Mouse (Mus musculus): Measurements from ENCODE around the gene Cdyl. TPM values are rescaled to one million over a fixed set of nuclear protein-coding genes. Genes with fewer than 3 reads are reported as not detected.
A peak's percentile ranks its signal among the peaks of the same experiment; 100 is the strongest.

The Cdyl gene
- polyA plus RNA-seq, 1 experiment: 2.8 TPM

DNA sequence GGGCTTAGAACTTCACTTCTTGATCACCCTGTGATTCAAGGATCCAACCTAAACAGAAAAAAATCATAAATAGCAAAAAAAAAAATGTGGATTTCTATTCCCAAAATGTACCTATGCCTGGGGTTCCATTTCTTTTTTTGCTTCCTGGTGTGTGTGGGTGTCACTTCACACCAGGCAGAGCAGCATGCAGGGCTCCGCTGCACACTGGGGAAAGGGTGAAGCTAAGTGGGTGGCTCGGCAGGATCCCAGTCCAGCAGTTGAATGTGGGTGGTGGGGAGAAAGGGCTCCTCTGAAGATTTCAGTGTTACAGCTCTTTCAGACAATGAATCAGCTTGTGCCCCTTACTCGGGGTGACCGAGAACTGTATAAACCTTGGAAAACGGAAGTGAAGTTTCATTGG, 215.8 kb downstream of the Cdyl start:
- no peaks in the 10 kb centered on the region for H3K36me3 ChIP-seq (ENCODE audit: control insufficient read depth, insufficient read depth, low read length)
- WGBS: 85% methylated on average over 5 of the region's 5 CpGs
- DNase-seq: no peak
- H3K4me3 ChIP-seq (ENCODE audit: insufficient read depth, low read depth, low read length): no peak overlapping the region
- no peak for TF ChIP-seq CTCF (conservative IDR thresholded peaks at IDR 0.05; ENCODE audit: insufficient read depth, insufficient read length, low read depth, low read length)
- TF ChIP-seq POLR2A (IDR thresholded peaks at IDR 0.05; ENCODE audit: low read depth, low read length): no peak
- no peaks in the 10 kb centered on the region for H3K4me1 ChIP-seq (ENCODE audit: control insufficient read depth, insufficient read depth, low read length)
- no peak overlapping the region for H3K27ac ChIP-seq (ENCODE audit: insufficient read depth, low read depth, low read length)
- no peaks in the 10 kb centered on the region for H3K27me3 ChIP-seq (replicated peaks; ENCODE audit: control insufficient read depth, insufficient read depth, low read length)

GRCm38 (mm10) chr13:35878282-35878681, 218.6 kb downstream of the Cdyl start:
- Histone ChIP-seq H3K4me3 (ENCODE audit: insufficient read depth, low read depth, low read length) (no peak overlapping the region), H3K4me1 (ENCODE audit: control insufficient read depth, insufficient read depth, low read length) (no peaks in the 10 kb centered on the region), H3K36me3 (ENCODE audit: control insufficient read depth, insufficient read depth, low read length) (no peaks in the 10 kb centered on the region), H3K27me3 (replicated peaks; ENCODE audit: control insufficient read depth, insufficient read depth, low read length) (no peaks in the 10 kb centered on the region), H3K27ac (ENCODE audit: insufficient read depth, low read depth, low read length) (no peak overlapping the region)
- 45% methylated on average over 1 of the region's 1 CpGs for WGBS
- no peak for TF ChIP-seq CTCF (conservative IDR thresholded peaks at IDR 0.05; ENCODE audit: insufficient read depth, insufficient read length, low read depth, low read length)
- no peak for TF ChIP-seq POLR2A (IDR thresholded peaks at IDR 0.05; ENCODE audit: low read depth, low read length)
- DNase-seq: no peak

GRCm38 (mm10) chr13:35879068-35879467, 219.4 kb downstream of the Cdyl start:
- 51% methylated on average over 5 of the region's 5 CpGs for WGBS
- no peaks in the 10 kb centered on the region for H3K4me1 ChIP-seq (ENCODE audit: control insufficient read depth, insufficient read depth, low read length)
- no peak overlapping the region for H3K4me3 ChIP-seq (ENCODE audit: insufficient read depth, low read depth, low read length)
- no peak for DNase-seq
- H3K36me3 ChIP-seq (ENCODE audit: control insufficient read depth, insufficient read depth, low read length): no peaks in the 10 kb centered on the region
- H3K27ac ChIP-seq (ENCODE audit: insufficient read depth, low read depth, low read length): no peak overlapping the region
- H3K27me3 ChIP-seq (replicated peaks; ENCODE audit: control insufficient read depth, insufficient read depth, low read length): no peaks in the 10 kb centered on the region
- no peak for TF ChIP-seq POLR2A (IDR thresholded peaks at IDR 0.05; ENCODE audit: low read depth, low read length)
- no peak for TF ChIP-seq CTCF (conservative IDR thresholded peaks at IDR 0.05; ENCODE audit: insufficient read depth, insufficient read length, low read depth, low read length)

GRCm38 (mm10) chr13:35879519-35879918, 219.9 kb downstream of the Cdyl start:
- Histone ChIP-seq H3K27ac (ENCODE audit: insufficient read depth, low read depth, low read length) (no peak overlapping the region), H3K27me3 (replicated peaks; ENCODE audit: control insufficient read depth, insufficient read depth, low read length) (no peaks in the 10 kb centered on the region), H3K4me3 (ENCODE audit: insufficient read depth, low read depth, low read length) (no peak overlapping the region), H3K36me3 (ENCODE audit: control insufficient read depth, insufficient read depth, low read length) (no peaks in the 10 kb centered on the region), H3K4me1 (ENCODE audit: control insufficient read depth, insufficient read depth, low read length) (no peaks in the 10 kb centered on the region)
- WGBS: 71% methylated on average over 5 of the region's 5 CpGs
- no peak for DNase-seq
- no peak for TF ChIP-seq POLR2A (IDR thresholded peaks at IDR 0.05; ENCODE audit: low read depth, low read length)
- TF ChIP-seq CTCF (conservative IDR thresholded peaks at IDR 0.05; ENCODE audit: insufficient read depth, insufficient read length, low read depth, low read length): no peak

- TF ChIP-seq POLR2A (IDR thresholded peaks at IDR 0.05; ENCODE audit: low read depth, low read length): no peak
- no peak for TF ChIP-seq CTCF (conservative IDR thresholded peaks at IDR 0.05; ENCODE audit: insufficient read depth, insufficient read length, low read depth, low read length)
- DNase-seq: peak; percentile 88
- Histone ChIP-seq H3K27me3 (replicated peaks; ENCODE audit: control insufficient read depth, insufficient read depth, low read length) (no peaks in the 10 kb centered on the region), H3K4me3 (ENCODE audit: insufficient read depth, low read depth, low read length) (no peak overlapping the region), H3K27ac (ENCODE audit: insufficient read depth, low read depth, low read length) (no peak overlapping the region), H3K36me3 (ENCODE audit: control insufficient read depth, insufficient read depth, low read length) (no peaks in the 10 kb centered on the region), H3K4me1 (ENCODE audit: control insufficient read depth, insufficient read depth, low read length) (no peaks in the 10 kb centered on the region)
- 50% methylated on average over 6 of the region's 6 CpGs for WGBS
Measured at GRCm38 (mm10) chr13:35880555-35881046, 221.0 kb downstream of the Cdyl start.

GRCm38 (mm10) chr13:35886121-35886725, 226.6 kb downstream of the Cdyl start:
- DNase-seq: peak; percentile 54
- TF ChIP-seq CTCF (conservative IDR thresholded peaks at IDR 0.05; ENCODE audit: insufficient read depth, insufficient read length, low read depth, low read length) (peak; percentile 77), POLR2A (IDR thresholded peaks at IDR 0.05; ENCODE audit: low read depth, low read length) (no peak)
- no peaks in the 10 kb centered on the region for H3K4me1 ChIP-seq (ENCODE audit: control insufficient read depth, insufficient read depth, low read length)
- no peak overlapping the region for H3K27ac ChIP-seq (ENCODE audit: insufficient read depth, low read depth, low read length)
- no peaks in the 10 kb centered on the region for H3K27me3 ChIP-seq (replicated peaks; ENCODE audit: control insufficient read depth, insufficient read depth, low read length)
- no peak overlapping the region for H3K4me3 ChIP-seq (ENCODE audit: insufficient read depth, low read depth, low read length)
- H3K36me3 ChIP-seq (ENCODE audit: control insufficient read depth, insufficient read depth, low read length): no peaks in the 10 kb centered on the region
- WGBS: 23% methylated on average over 15 of the region's 15 CpGs

DNA sequence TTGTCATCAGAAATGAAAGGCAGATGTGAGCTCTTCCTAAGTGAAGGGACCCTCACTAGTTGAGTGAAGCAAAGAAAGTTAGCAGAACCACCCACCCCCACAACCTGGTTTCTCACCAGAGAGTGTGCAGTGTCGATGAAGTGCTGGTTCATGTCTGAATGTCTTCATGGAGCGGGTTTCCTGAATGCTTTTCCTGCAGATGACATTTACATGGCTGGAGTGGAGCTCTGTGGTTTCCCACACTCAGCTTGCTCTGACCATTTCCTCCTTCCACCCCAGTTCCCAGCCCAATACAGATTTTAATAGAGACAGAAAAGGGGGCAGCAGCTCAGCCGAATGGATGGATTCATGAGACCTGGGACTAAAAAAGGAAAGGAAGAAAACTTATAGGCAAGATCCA, 233.2 kb downstream of the Cdyl start:
- WGBS: 67% methylated on average over 3 of the region's 3 CpGs
- Histone ChIP-seq H3K36me3 (ENCODE audit: control insufficient read depth, insufficient read depth, low read length) (no peaks in the 10 kb centered on the region), H3K27ac (ENCODE audit: insufficient read depth, low read depth, low read length) (no peak overlapping the region), H3K27me3 (replicated peaks; ENCODE audit: control insufficient read depth, insufficient read depth, low read length) (no peaks in the 10 kb centered on the region), H3K4me1 (ENCODE audit: control insufficient read depth, insufficient read depth, low read length) (no peaks in the 10 kb centered on the region), H3K4me3 (ENCODE audit: insufficient read depth, low read depth, low read length) (no peak overlapping the region)
- TF ChIP-seq CTCF (conservative IDR thresholded peaks at IDR 0.05; ENCODE audit: insufficient read depth, insufficient read length, low read depth, low read length): no peak
- no peak for TF ChIP-seq POLR2A (IDR thresholded peaks at IDR 0.05; ENCODE audit: low read depth, low read length)
- DNase-seq: no peak

Data from kidney, adult 2 months (tissue).